Mouse (Mus musculus) granulocyte monocyte progenitor cell, adult 5-6 weeks (primary cell): ENCODE results near the gene Letmd1. TPM values are rescaled to one million over a fixed set of nuclear protein-coding genes. Genes with fewer than 3 reads are reported as not detected.
"Not testable (repeated sequence)": the region's sequence is repeated elsewhere in the genome, so short reads cannot be mapped to it uniquely, and the experiment has no call there.

ENCODE experiments used
- ATAC-seq: replicated peaks from 2 replicates; pipeline ENCODE4 v1.8.0; 2016; ENCODE audit warnings: mild to moderate bottlenecking, moderate TSS enrichment, inconsistent platforms; ENCODE audit not compliant: poor library complexity, severe bottlenecking
- total RNA-seq, 2 experiments: library from RNA; stranded (forward) in 1 of 2; stranded (reverse) in 1 of 2; fragments of 200-712, 200-1000 nt in 1 of 2; fragments of >200 nt in 1 of 2; fragmentation: Nextera tagmentation in 1 of 2; gene quantifications; 2 replicates each; pipeline ENCODE4 v1.2.3; 2014 to 2017

Gene Letmd1
- total RNA-seq (2014; fragmentation: Nextera tagmentation) (42.5 and 46.2 TPM in 2 replicates), total RNA-seq (2017) (25.7 and 34.0 TPM in 2 replicates)

DNA sequence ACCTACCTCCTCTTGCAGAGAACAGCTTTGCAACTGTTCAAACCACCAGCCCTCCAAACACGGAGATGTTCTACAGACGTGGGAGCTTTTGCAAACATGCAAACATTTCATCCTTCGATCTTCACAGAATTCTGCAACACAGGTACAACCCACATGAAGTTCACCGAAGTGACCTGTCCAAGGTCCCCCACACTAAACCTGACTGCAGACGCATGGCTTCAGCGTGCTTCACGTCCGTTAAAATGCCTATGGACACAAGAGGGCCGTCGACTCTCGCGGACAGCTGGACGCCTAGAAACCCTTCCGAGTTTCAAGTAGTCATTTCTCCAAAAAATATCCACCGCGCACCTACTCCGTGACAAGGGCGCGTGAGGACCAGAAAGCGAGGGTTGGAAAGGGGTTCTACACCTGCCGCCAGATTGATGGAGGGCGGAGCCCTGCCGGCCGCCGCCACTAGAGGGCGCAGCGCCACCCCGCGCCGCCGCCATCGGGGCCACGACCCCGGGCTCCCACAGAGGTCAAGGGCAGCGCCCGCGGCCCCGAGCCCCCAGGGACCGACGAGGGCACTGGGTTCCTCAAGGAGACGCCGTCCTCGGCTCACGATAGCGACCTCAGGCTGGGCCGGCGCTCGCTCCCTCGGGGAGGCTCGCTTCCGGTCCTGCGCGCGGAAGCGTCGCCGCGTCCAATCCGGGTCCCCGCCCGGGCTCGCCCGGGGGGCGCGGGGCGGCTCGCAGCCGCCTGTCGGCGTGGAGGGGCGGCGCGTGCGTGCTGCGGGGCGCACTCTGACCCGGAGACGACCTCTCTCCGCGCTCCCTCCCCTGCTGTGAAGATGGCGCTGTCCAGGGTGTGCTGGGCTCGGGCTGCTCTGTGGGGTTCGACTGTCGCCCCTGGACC is at the start of gene Letmd1:
TSS of gene Letmd1 (plus strand) at position 729 of the 894 bp plus-strand sequence.
- ATAC-seq, result peak; percentile 94

DNA sequence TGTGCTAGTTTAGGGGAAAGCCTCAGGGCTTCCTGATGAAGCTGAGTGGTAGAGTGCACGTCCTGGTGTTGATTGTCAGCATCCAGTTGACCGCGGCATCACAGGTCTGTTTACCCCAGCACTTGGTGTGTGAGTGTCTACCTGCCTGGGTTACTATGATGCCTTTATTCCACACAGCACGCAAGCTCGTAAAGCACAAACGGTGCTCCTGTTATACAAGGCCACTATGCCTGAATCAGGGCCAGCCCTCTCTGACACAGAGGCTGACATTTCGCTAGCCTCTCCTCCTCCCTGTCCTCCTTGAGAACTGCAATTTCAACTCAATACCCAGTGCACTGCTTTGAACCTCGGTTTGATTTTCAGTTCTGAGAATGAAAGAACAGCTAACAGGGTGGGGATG is 49.5 kb upstream of the Letmd1 start:
- no peak for ATAC-seq

DNA sequence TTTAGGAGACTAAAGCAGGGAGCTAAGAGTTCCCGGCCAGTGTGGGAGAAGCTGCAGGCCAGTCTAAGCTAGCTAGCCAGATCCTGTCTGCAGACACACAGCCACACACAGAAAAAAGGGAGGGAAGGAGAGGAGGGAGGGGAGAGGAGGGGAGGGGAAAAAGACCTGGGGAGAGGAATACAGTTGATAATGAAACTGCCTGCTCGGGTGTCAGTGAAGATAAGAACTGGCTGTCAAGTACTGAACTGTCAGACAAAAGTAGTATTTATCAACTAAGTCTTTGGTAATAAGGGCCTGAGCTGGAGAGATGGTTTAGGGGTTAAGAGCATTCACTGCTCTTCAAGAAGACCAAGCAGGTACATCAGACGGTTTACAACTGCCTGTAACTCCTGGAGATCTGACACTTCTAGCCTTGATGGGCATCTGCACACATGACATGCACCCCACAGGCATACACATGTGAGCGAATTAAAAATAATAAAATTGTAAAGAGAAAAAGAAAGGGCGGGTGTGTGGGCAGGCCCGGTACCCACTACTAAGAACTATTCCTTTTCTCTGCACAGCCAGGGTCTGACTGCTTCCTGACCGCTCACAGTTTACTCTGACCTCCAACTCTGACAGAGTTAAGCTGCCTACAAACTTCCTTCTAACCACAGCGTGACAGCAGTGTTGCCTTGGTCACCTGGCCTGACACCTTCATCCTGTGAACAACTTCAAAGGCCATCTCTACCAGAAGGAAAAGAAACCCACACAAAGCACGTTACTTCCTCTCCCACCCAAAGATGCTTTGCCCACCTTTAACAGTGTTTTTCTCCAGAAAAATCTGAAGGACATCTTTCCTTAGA is 48.7 kb upstream of the Letmd1 start:
- ATAC-seq, result no peak

DNA sequence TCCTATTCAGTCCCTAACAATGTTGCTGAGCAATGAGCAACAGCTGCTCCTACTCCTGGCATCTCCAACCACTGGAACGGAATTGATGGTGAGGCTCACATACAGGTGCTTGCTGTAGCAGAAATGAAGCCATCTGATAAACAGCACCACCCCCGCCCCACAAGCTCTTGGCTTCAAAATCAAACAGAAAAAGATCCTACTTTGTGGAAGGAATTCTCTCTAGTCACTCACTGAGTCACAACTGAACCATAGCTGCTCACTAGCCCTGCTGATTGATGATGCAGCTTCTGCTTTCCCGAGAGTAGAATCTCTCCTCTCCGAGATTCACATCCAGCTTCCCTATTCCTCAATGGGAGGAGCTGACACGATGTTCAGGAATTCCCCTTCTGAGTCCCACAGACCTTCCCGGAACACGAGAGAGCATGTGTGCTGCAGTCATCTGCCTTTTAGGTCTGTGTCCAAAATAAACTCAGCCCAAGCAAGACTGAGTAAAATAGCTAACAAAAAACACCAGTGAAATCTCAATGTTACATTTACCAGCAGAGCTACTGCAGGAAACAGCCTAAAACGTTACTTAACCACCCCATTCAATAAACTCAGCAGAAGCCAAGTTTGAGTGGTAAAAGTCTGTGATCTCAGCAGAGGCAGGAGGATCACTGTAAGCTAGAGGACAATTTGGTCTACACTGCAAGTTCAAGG is 47.6 kb upstream of the Letmd1 start:
- peak; percentile 21; the same call in 1 of the 2 replicates for ATAC-seq

- not testable (repeated sequence) for ATAC-seq
These were observed 47.0 kb upstream of the Letmd1 start, which contains the start of gene Gm5475 for GRCm38 (mm10) chr15:100421758-100422197. Gene Gm5475, plus strand, starts transcription at chr15:100422147.

- ATAC-seq, result 0 out of 2 replicates have a peak, but pooled peaks have one; percentile 8
These were observed 46.3 kb upstream of the Letmd1 start for GRCm38 (mm10) chr15:100422476-100422875.

DNA sequence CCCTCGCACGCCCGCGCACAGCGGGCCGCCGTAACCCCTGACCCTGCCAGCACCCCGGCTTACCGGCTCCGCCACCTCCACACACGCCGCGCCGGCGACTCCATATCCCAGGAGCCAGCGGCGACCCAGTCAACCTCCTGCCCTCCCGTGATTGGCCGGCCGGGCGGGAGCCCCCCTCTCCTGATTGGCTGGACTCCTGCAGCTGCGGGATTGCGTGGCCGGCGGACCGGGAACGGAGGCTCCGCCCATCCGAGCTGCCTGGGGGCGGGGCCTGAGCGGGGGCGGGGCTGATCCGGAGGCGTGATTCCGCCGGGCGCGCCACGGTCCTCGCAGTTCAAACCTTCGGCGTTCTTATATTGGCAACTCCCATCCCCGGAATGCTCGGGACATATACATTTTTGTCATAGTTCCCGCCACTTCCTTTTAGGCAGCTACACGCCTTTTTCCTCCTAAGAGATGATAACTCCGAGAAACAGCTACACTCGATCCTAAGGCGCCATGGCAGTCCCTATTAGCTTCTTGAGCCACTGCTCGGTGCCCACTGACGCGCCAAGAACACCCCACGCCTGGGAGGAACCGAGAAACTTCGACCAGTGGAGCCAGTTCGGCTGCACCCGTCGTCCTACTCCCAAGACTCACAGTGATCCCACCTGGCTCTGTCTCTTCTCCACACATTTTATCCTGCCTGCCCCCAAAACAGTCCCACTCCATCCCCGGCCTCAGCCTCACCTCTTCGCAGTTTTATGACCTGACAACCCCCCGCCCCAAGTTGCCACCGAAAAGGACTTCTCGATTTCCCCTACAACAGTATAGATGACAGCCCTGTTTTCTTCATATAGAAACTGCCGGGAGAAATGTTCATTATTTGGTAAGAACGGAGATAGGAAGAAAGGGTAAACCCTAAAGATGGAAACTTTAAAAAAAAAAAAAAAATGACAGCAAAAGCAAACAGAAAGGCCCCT is 45.6 kb upstream of the Letmd1 start:
- ATAC-seq, result peak; percentile 96

DNA sequence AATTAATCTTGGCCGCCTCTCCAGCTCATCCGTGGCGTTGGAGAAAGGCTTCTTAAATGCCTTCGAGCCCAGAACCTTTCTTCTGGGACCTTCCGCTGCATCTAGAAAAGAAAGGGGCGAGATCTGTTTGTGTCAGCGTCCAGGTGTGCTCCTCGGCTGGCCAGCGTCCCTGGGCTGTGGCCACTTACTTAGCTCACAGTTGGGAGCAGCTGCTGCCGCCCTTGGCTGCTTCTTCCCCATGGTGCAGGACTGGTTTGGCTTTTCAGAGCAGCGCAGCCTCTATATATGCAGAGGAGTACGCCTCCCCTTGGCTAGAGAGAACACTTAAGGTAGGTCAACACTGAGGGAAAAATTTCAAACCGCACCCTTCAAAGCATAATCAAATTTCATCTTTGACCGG is 44.9 kb upstream of the Letmd1 start:
- ATAC-seq, result no peak

- ATAC-seq, result no peak
These were observed 44.3 kb upstream of the Letmd1 start, which contains the start of gene Slc11a2 for GRCm38 (mm10) chr15:100424396-100425122. Gene Slc11a2, minus strand, starts transcription at chr15:100425072.

DNA sequence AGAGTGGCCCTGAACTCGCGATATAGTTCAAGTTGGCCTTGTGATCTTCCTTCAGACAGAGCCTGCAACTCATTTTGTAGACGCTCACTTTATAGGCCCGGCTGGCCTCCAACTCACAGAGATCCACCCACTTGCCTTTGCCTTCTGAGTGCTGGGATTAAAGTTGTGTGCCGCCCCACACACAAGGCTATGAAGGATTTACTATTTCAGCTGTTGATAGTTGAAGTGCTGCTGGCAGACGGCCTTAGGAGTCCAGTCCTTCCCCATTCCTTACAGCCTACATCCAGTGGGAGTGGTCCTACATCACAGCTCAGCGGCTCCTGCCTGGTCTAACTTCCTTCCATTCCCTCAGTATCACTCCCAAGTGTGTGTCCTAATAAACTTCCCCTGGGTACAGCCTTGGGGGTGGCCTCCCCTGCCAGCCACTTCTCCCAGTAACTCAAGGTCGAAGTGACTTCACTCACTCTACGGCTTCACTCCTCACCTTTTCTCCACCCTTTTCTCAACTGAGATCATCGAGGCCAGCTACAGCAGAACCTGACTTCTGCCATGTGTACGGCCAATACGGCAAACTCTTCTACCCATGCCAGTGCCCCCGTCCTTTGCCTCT is 40.4 kb upstream of the Letmd1 start:
- no peak for ATAC-seq

DNA sequence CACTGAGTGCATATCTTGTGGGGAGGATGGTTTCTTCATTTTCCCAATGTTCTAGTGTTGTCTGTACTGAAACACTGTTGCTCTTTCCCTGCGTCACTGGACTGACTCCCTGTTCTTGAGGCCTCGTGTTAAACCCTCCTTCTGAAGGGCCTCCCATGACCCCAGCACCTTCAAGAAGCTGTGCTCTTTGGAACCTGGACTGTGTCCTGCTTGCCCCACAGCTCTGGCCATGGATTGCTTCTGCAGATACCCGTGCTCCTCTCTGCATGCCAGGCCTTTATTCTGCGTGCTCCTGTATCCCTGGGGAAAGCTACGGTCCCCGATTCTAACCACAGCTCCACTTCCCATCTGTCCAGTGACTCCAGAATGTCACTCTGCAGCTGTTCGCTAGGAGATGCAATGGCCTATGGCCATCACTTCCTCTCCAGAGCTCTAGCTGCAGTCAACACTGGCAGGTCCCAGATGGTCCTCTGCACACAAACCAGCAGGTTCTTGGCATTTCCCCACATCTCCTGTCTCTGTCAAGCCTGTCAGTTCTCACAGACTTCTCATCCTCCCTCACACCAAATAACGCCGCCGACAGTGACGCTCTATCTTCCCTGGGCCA is 38.8 kb upstream of the Letmd1 start:
- peak; percentile 30 for ATAC-seq

- no peak for ATAC-seq
These were observed 35.6 kb upstream of the Letmd1 start for GRCm38 (mm10) chr15:100433234-100433633.

DNA sequence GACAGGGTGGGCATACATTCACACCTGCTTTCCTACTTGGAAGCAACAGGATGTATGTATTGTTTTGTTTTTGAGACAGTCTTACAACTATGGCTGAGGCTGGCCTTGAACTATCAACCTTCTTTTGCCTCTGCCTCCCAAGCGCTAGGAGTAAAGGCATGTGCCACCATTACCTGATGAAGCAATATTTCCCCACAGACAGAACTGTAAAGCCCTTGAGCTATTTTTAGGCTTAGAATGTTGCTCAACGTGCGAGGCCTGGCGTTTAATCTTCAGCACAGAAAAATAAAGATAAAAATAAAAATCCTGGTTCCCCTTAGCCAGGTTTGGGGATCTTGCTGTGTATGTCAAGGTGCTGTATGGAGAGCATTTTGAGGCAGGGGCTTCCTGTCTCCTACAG is 32.7 kb upstream of the Letmd1 start:
- ATAC-seq, result peak; percentile 71

- ATAC-seq, result no peak
These were observed 32.3 kb upstream of the Letmd1 start for GRCm38 (mm10) chr15:100436518-100436917.

DNA sequence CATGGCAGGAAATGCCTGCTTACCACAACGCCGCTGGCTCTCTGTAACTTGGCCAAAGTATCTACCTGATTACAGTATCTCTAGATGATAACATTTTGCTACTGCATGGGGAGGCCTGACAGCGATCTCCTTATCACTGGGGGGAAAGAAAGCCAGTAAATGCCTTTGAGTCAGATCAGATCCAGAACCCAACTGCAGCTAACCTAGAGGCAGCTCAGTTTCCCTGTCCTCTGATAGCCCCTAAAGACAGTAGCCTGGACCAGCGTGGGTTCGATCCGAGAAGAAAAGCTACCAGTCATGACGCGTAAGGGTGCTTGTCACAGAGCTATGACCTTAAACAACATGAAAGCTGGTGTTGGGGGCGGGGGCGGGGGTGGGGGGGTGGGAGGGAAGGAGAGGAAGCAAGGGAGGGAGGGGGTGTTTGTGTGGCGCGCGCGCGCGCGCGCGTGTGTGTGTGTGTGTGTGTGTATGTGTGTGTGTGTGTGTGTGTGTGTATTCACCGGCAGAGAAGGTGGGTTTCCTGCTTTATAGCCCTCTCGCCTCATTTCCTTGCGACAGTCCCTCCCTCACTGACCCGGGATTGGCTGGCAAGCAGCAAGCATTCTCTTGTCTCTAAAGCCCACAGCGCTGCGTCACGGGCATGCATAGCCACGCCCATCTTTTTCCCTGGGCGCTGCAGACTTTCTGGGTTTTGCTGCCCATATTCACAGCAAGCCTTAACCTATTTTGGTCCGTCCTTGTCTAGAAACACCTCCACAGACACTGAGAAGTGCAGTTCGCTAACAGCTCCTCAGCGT is 25.5 kb upstream of the Letmd1 start:
- ATAC-seq, result peak; percentile 98

GRCm38 (mm10) chr15:100446887-100447286 is 21.9 kb upstream of the Letmd1 start:
- peak; percentile 81 for ATAC-seq

DNA sequence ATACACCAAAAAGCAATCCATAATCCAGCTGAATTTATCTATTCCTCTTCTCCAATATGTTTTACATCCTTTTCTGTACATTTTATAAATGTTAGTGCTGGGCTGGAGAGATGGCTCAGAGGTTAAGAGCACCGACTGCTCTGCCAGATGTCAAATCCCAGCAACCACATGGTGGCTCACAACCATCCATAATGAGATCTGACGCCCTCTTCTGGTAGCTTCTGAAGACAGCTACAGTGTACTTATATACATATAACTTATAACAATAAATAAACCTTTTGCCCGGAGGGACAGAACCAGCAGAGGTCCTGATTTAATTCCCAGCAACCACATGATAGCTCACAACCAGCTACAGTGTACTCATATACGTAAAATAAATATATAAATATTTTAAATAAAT is 20.3 kb upstream of the Letmd1 start:
- ATAC-seq, result no peak
